Mouse (Mus musculus) embryonic facial prominence, embryonic 10.5 days (tissue): ENCODE measurements at regions not wholly inside any gene's neighbourhood (a gene's known extent, or its start where the extent isn't known, plus 50 kb on each side); places are given as distances from the start of the nearest gene placed in this dataset.

Source experiments
- DNase-seq: peaks from one replicate; pipeline ENCODE4 v3.0.0-alpha.2; 2017; ENCODE audit warnings: low spot score
- H3K27ac ChIP-seq: fragments of 300-500 bp; sonication (generic); replicated peaks from 2 replicates; pipeline ENCODE4 v1.5.1; 2016; ENCODE audit warnings: mild to moderate bottlenecking
- H3K27me3 ChIP-seq: fragments of 300-500 bp; sonication (generic); replicated peaks from 2 replicates; pipeline ENCODE4 v1.6.1; 2016; ENCODE audit warnings: low read depth, mild to moderate bottlenecking; ENCODE audit not compliant: poor library complexity, severe bottlenecking
- H3K36me3 ChIP-seq: fragments of 300-500 bp; sonication (generic); replicated peaks from 2 replicates; pipeline ENCODE4 v1.6.1; 2016; ENCODE audit warnings: mild to moderate bottlenecking, moderate library complexity
- H3K4me1 ChIP-seq: fragments of 300-500 bp; sonication (generic); 2 replicates; pipeline ENCODE4 v1.6.1; 2016
- H3K4me3 ChIP-seq: fragments of 300-500 bp; sonication (generic); 2 replicates; pipeline ENCODE4 v1.5.1; 2016; ENCODE audit warnings: mild to moderate bottlenecking, moderate library complexity
- H3K9me3 ChIP-seq: fragments of 300-500 bp; sonication (generic); 2 replicates; pipeline ENCODE4 v1.6.1; 2016; ENCODE audit warnings: mild to moderate bottlenecking
- WGBS: fragments of 180-500 bp; shearing (Covaris S2); methylation state at CpG from one replicate; pipeline ENCODE4 v1.1.7; 2016; 5-methylcytosine and 5-hydroxymethylcytosine counted together

DNA sequence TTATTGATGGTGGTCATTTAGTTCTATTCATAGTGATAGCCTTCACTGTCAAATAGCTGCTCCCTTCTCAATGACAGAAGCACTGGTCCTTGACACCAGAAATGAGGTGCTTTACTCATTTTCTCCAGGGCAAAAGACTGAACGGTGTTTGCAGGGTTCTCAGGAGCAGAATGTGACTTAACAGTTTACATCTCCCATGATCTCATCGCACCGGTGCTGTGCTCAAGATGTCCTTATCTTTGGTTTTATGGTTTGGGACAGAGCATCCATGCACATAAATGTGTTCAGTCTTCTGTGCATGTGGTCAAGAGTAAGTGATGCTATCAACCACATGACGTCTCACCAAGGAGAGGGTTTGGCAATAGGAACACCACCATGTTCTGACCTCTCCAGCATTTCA, 78.1 kb upstream of the Pdc start:
- Histone ChIP-seq H3K4me3 (no peak overlapping the region), H3K9me3 (no peaks in the 10 kb centered on the region), H3K4me1 (no peaks in the 10 kb centered on the region), H3K27ac (no peak overlapping the region), H3K36me3 (no peaks in the 10 kb centered on the region), H3K27me3 (no peaks in the 10 kb centered on the region)
- WGBS, result 91% methylated on average over 4 of the region's 4 CpGs
- no peak for DNase-seq

DNA sequence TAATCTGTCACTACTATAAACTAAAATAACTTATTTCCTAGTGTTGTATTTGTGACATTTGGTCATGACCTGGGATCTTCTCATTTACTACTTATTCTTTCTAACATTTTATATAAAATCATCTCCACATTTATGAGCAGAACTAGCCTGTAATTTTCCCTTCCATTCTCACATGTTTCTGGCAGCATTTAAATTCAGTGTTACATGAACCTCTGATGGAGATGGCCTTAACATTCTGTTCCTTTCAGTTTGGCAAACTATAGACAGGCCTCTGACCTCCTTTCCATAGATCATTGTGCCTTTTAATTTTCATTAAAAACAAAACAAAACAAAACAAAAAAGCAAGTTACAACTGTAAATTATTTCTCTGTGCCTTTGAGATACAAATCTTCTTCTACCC, 77.1 kb upstream of the Pdc start:
- no peaks in the 10 kb centered on the region for H3K4me1 ChIP-seq
- no peaks in the 10 kb centered on the region for H3K9me3 ChIP-seq
- H3K27me3 ChIP-seq, result no peaks in the 10 kb centered on the region
- no peak for DNase-seq
- H3K36me3 ChIP-seq, result no peaks in the 10 kb centered on the region
- H3K27ac ChIP-seq, result no peak overlapping the region
- H3K4me3 ChIP-seq, result no peak overlapping the region

DNA sequence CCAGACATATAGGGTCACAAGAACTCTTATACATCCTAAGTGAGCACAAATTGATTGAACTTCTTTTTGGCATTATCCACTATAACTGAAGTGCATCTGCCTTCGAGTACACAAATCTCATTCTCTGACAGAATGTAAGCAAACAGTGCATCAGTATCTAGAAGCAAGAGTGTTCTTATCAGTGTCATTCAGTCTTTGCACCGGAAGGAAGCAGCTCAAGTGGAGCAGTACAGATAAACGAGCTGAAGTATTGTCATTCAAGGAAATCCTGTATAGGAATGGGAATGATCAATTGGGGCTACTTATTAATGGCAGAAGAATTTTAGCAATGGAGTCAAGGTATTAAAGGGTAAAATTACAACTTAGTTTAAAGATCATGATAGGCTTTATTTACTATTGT, 74.3 kb upstream of the Pdc start:
- Histone ChIP-seq H3K36me3 (no peaks in the 10 kb centered on the region), H3K4me1 (no peaks in the 10 kb centered on the region), H3K9me3 (no peaks in the 10 kb centered on the region), H3K27me3 (no peaks in the 10 kb centered on the region), H3K4me3 (no peak overlapping the region), H3K27ac (no peak overlapping the region)
- 76% methylated on average over 3 of the region's 3 CpGs for WGBS
- DNase-seq, result no peak

DNA sequence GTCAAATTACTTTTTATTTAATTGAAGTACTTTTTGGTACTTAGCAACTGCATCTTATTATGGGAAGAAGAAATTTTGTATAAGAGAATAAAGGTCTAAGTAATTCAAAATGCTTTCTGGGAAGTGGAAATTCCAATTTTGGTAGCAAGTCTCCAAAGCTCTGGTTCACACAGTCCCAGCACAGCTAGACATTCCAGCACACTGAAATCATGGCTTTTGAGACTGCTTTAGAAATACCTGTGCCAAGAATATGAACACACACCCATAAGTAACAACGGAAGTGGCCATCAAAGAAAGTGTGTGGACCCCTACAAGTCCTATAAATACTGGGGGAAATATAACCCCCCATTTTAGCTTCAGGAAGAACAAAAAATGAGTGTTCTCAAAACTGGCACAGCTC, 67.8 kb upstream of the Pdc start:
- DNase-seq, result no peak
- WGBS, result 95% methylated on average over 1 of the region's 1 CpGs

DNA sequence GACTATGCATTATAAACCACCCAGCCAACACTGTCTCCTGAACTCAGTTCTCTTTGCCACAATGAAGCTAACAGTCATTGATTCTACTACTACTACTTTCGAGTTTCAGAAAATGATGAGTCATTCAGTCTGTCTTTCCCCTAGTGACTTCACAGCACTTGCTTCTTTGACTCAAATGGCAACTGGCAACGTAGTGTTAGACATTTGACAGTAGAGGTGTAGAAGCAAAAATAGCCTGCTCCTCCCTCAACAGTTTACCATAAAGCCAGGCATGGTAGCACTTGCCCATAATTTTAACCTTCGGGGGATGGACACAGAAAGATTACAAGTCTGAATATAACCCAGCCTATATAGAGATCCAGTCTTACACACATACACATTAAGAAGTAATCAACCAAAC, 67.3 kb upstream of the Pdc start:
- no peaks in the 10 kb centered on the region for H3K36me3 ChIP-seq
- no peak overlapping the region for H3K27ac ChIP-seq
- no peaks in the 10 kb centered on the region for H3K27me3 ChIP-seq
- H3K4me1 ChIP-seq, result no peaks in the 10 kb centered on the region
- H3K4me3 ChIP-seq, result no peak overlapping the region
- 86% methylated on average over 3 of the region's 3 CpGs for WGBS
- no peak for DNase-seq
- no peaks in the 10 kb centered on the region for H3K9me3 ChIP-seq

More for the DNA sequence above, 67.8 kb upstream of the Pdc start:
- Histone ChIP-seq H3K9me3 (no peaks in the 10 kb centered on the region), H3K27me3 (no peaks in the 10 kb centered on the region), H3K27ac (no peak overlapping the region), H3K36me3 (no peaks in the 10 kb centered on the region), H3K4me1 (no peaks in the 10 kb centered on the region), H3K4me3 (no peak overlapping the region)

GRCm38 (mm10) chr1:150257596-150257995, 61.6 kb upstream of the Pdc start:
- no peak overlapping the region for H3K27ac ChIP-seq
- H3K9me3 ChIP-seq, result no peaks in the 10 kb centered on the region
- H3K27me3 ChIP-seq, result no peaks in the 10 kb centered on the region
- no peak overlapping the region for H3K4me3 ChIP-seq
- no peaks in the 10 kb centered on the region for H3K4me1 ChIP-seq
- no peak for DNase-seq
- H3K36me3 ChIP-seq, result no peaks in the 10 kb centered on the region
- WGBS, result 73% methylated on average over 4 of the region's 4 CpGs

DNA sequence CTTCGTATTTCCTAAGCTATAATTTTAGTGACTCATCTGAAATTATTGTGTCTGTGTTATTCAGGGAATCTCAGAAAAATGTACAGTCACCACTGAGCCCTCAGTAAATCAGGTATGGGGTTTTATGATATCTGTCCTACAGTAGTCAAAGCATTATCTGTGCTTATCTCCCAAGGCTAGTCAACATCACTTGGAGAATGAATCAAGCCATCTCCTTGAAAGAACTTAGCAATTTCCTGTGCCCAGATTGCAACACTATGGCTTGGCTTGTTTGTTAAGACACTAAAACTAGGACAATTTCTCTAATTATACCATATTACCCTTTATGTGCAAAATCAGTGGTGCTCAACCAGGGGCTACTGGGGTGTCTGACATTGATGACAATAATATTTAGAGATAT, 58.9 kb upstream of the Pdc start:
- H3K27ac ChIP-seq, result no peak overlapping the region
- DNase-seq, result no peak
- H3K9me3 ChIP-seq, result no peaks in the 10 kb centered on the region
- WGBS, result 85% methylated on average over 1 of the region's 1 CpGs
- H3K4me3 ChIP-seq, result no peak overlapping the region
- no peaks in the 10 kb centered on the region for H3K4me1 ChIP-seq
- H3K27me3 ChIP-seq, result no peaks in the 10 kb centered on the region
- no peaks in the 10 kb centered on the region for H3K36me3 ChIP-seq

GRCm38 (mm10) chr1:150266502-150266901, 52.7 kb upstream of the Pdc start:
- Histone ChIP-seq H3K9me3 (no peaks in the 10 kb centered on the region), H3K4me3 (no peak overlapping the region), H3K27ac (no peak overlapping the region), H3K4me1 (no peaks in the 10 kb centered on the region), H3K27me3 (no peaks in the 10 kb centered on the region), H3K36me3 (no peaks in the 10 kb centered on the region)
- WGBS, result 46% methylated on average over 3 of the region's 3 CpGs
- DNase-seq, result no peak

DNA sequence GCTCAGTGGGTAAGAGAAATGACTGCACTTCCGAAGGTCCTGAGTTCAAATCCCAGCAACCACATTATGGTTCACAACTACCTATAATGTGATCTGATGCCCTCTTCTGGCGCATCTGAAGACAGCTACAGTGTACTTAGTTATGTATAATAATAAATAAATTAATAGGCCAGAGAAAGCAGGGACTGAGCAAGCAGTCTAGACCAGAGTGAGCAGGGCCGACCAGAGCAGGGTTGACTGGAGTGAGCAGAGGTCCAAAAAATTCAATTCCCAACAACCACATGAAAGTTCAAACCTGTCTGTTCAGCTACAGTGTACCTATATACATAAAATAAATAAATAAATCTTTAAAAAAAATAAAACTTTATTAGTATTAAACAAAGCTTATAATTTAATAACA, 52.2 kb upstream of the Pdc start:
- no peak overlapping the region for H3K4me3 ChIP-seq
- WGBS, result 82% methylated on average over 3 of the region's 3 CpGs
- H3K4me1 ChIP-seq, result no peaks in the 10 kb centered on the region
- DNase-seq, result no peak
- H3K27me3 ChIP-seq, result no peaks in the 10 kb centered on the region
- no peak overlapping the region for H3K27ac ChIP-seq
- no peaks in the 10 kb centered on the region for H3K36me3 ChIP-seq
- H3K9me3 ChIP-seq, result no peaks in the 10 kb centered on the region
